Mouse (Mus musculus) kidney, adult 2 months (tissue): ENCODE data around the gene Usp6nl.

Experiments used
- CTCF ChIP-seq: fragments of 200-500 bp; conservative IDR thresholded peaks from 2 replicates; pipeline ENCODE4 v1.5.1; 2011; ENCODE audit warnings: low read depth, mild to moderate bottlenecking, control low read depth, low read length, moderate library complexity, mixed read lengths; ENCODE audit not compliant: insufficient read depth, insufficient read length
- POLR2A ChIP-seq: fragments of 200-500 bp; IDR thresholded peaks from one replicate; pipeline ENCODE4 v1.6.1; 2011; ENCODE audit warnings: low read depth, low read length, control low read depth

DNA sequence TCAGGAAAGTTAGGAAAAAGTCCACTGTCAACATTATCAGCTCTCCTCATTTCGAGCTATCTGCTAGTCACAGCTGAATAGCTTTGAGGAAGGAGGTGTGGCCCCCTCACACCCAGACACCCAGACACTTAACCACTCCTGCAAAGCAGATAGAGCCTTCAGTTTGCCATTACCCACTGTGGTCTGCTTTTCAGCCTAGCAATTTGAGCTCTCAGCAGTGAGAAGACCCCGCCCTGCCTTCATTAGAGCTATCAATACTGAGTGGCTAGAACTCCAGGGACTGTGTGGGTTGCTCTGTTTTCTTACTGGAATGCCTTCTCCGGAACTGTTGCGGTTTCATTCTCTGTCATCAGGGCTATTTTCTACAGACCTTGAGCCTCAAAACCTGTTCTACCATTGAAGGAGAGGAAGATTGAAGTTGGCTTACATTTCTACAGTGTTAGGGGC, 122.3 kb downstream of the Usp6nl start:
- TF ChIP-seq POLR2A (no peak), CTCF (no peak)
